Mouse (Mus musculus) CH12.LX (cell line): ENCODE results near the gene Gtdc1. TPM values are rescaled to one million over a fixed set of nuclear protein-coding genes. Genes with fewer than 3 reads are reported as not detected.

ENCODE experiments used
- DNase-seq: peaks from one replicate; pipeline ENCODE4 v3.0.0-alpha.2; 2013; ENCODE audit errors: extremely low read depth
- H3K27ac ChIP-seq: 2 replicates; pipeline ENCODE4 v1.5.1; 2012; ENCODE audit warnings: low read depth, mild to moderate bottlenecking, control low read depth, moderate library complexity; ENCODE audit not compliant: insufficient read depth
- H3K27me3 ChIP-seq: replicated peaks from 2 replicates; pipeline ENCODE3; 2012; ENCODE audit warnings: inconsistent platforms
- H3K36me3 ChIP-seq, 2 experiments: replicated peaks in 1 of 2; 2 replicates each; pipeline versions ENCODE3 to v1.6.1; 2012; ENCODE audit warnings: inconsistent platforms in 1 of 2, low read length in 1 of 2, mild to moderate bottlenecking in 1 of 2, mixed read lengths in 1 of 2, moderate library complexity in 1 of 2; ENCODE audit not compliant: control insufficient read depth in 1 of 2, insufficient read depth in 1 of 2
- H3K4me1 ChIP-seq, 2 experiments: 2 replicates each; pipeline ENCODE4 v1.6.1; 2012; ENCODE audit warnings: inconsistent platforms in 1 of 2, moderate library complexity in 1 of 2; ENCODE audit not compliant: insufficient read depth in 2 of 2, control insufficient read depth in 1 of 2
- H3K4me2 ChIP-seq: 2 replicates; pipeline ENCODE4 v1.6.1; 2012; ENCODE audit warnings: low read depth, mild to moderate bottlenecking, control low read depth; ENCODE audit not compliant: poor library complexity, insufficient read depth, severe bottlenecking
- H3K4me3 ChIP-seq, 3 experiments: fragments of 150-350 bp in 1 of 3; sonication (generic) in 1 of 3; replicated peaks in 1 of 3; 2 replicates each; pipeline versions ENCODE3 to v1.5.1; 2011 to 2012; ENCODE audit warnings: low read depth in 2 of 3, low read length in 2 of 3, mild to moderate bottlenecking in 2 of 3, moderate library complexity in 2 of 3, control low read depth in 1 of 3, improper control_type of control experiment in 1 of 3, inconsistent platforms in 1 of 3, mixed read lengths in 1 of 3; ENCODE audit not compliant: poor library complexity in 1 of 3
- H3K79me2 ChIP-seq: replicated peaks from 2 replicates; pipeline ENCODE4 v1.6.1; 2012; ENCODE audit warnings: mild to moderate bottlenecking, moderate library complexity; ENCODE audit not compliant: control insufficient read depth, poor library complexity, insufficient read depth, severe bottlenecking; ENCODE audit errors: extremely low read depth
- H3K9ac ChIP-seq: 2 replicates; pipeline ENCODE4 v1.6.1; 2012; ENCODE audit warnings: low read depth, mild to moderate bottlenecking, control low read depth, moderate library complexity; ENCODE audit not compliant: insufficient read depth
- H3K9me3 ChIP-seq: replicated peaks from 2 replicates; pipeline ENCODE3; 2012; ENCODE audit warnings: low read length, inconsistent platforms, mixed read lengths
- BHLHE40 ChIP-seq: IDR thresholded peaks from 2 replicates; pipeline ENCODE4 v1.6.1; 2011; ENCODE audit warnings: mild to moderate bottlenecking, low read depth, low read length, improper control_type of control experiment
- CHD2 ChIP-seq: IDR thresholded peaks from 2 replicates; pipeline ENCODE4 v1.6.1; 2011; ENCODE audit warnings: low read length, improper control_type of control experiment
- CTCF ChIP-seq, 2 experiments: IDR thresholded peaks in 1 of 2; conservative IDR thresholded peaks in 1 of 2; 2 replicates each; pipeline ENCODE4 v1.5.1; 2011 to 2012; ENCODE audit warnings: low read depth in 2 of 2, low read length in 2 of 2, improper control_type of control experiment in 1 of 2, inconsistent platforms in 1 of 2, mild to moderate bottlenecking in 1 of 2, moderate library complexity in 1 of 2
- E2F4 ChIP-seq: IDR thresholded peaks from 2 replicates; pipeline ENCODE4 v1.6.1; 2011; ENCODE audit warnings: low read depth, low read length, improper control_type of control experiment; ENCODE audit not compliant: insufficient replicate concordance
- ELF1 ChIP-seq: IDR thresholded peaks from 2 replicates; pipeline ENCODE4 v1.6.1; 2014; ENCODE audit warnings: low read depth, mild to moderate bottlenecking, inconsistent platforms, low read length, improper control_type of control experiment
- GABPA ChIP-seq: IDR thresholded peaks from 2 replicates; pipeline ENCODE4 v1.6.1; 2012; ENCODE audit warnings: low read depth, low read length, improper control_type of control experiment, inconsistent platforms; ENCODE audit not compliant: insufficient replicate concordance
- HCFC1 ChIP-seq: IDR thresholded peaks from 2 replicates; pipeline ENCODE4 v1.6.1; 2012; ENCODE audit warnings: low read depth, mild to moderate bottlenecking, inconsistent platforms, low read length, improper control_type of control experiment
- IRF4 ChIP-seq: IDR thresholded peaks from 2 replicates; pipeline ENCODE4 v1.6.1; 2014; ENCODE audit warnings: low read depth, mild to moderate bottlenecking, inconsistent platforms, low read length, improper control_type of control experiment
- JUN ChIP-seq: IDR thresholded peaks from 2 replicates; pipeline ENCODE4 v1.6.1; 2011; ENCODE audit warnings: low read depth, mild to moderate bottlenecking, low read length, improper control_type of control experiment, moderate library complexity; ENCODE audit not compliant: insufficient read depth
- JUND ChIP-seq: conservative IDR thresholded peaks from 2 replicates; pipeline ENCODE4 v1.6.1; 2011; ENCODE audit warnings: low read depth, low read length, improper control_type of control experiment
- MAFK ChIP-seq: IDR thresholded peaks from 2 replicates; pipeline ENCODE4 v1.6.1; 2011; ENCODE audit warnings: low read length, improper control_type of control experiment; ENCODE audit not compliant: insufficient replicate concordance
- MAZ ChIP-seq: IDR thresholded peaks from 2 replicates; pipeline ENCODE4 v1.6.1; 2012; ENCODE audit warnings: low read depth, mild to moderate bottlenecking, inconsistent platforms, low read length, improper control_type of control experiment, moderate library complexity
- MEF2A ChIP-seq: IDR thresholded peaks from 2 replicates; pipeline ENCODE4 v1.6.1; 2014; ENCODE audit warnings: low read depth, mild to moderate bottlenecking, inconsistent platforms, low read length, improper control_type of control experiment, borderline replicate concordance
- MYC ChIP-seq: IDR thresholded peaks from 2 replicates; pipeline ENCODE4 v1.6.1; 2011; ENCODE audit warnings: low read depth, mild to moderate bottlenecking, improper control_type of control experiment, low read length
- NRF1 ChIP-seq: IDR thresholded peaks from 2 replicates; pipeline ENCODE4 v1.6.1; 2014; ENCODE audit warnings: low read depth, mild to moderate bottlenecking, inconsistent platforms, low read length, improper control_type of control experiment, moderate library complexity
- PAX5 ChIP-seq: IDR thresholded peaks from 2 replicates; pipeline ENCODE4 v1.6.1; 2012; ENCODE audit warnings: low read length, inconsistent platforms, mixed read lengths
- POLR2AphosphoS2 ChIP-seq: IDR thresholded peaks from 2 replicates; pipeline ENCODE4 v1.6.1; 2011; ENCODE audit warnings: low read depth, low read length, improper control_type of control experiment
- RAD21 ChIP-seq: IDR thresholded peaks from 2 replicates; pipeline ENCODE4 v1.6.1; 2011; ENCODE audit warnings: low read depth, mild to moderate bottlenecking, low read length, improper control_type of control experiment, moderate library complexity
- RCOR1 ChIP-seq: conservative IDR thresholded peaks from 2 replicates; pipeline ENCODE4 v1.6.1; 2012; ENCODE audit warnings: low read depth, mild to moderate bottlenecking, inconsistent platforms, low read length, improper control_type of control experiment
- SIN3A ChIP-seq: IDR thresholded peaks from 2 replicates; pipeline ENCODE4 v1.6.1; 2012; ENCODE audit warnings: low read length, improper control_type of control experiment, inconsistent platforms
- SMC3 ChIP-seq: IDR thresholded peaks from 2 replicates; pipeline ENCODE4 v1.6.1; 2011; ENCODE audit warnings: low read depth, low read length, improper control_type of control experiment
- TBP ChIP-seq: conservative IDR thresholded peaks from 2 replicates; pipeline ENCODE4 v1.6.1; 2011; ENCODE audit warnings: low read depth, low read length, improper control_type of control experiment
- TCF12 ChIP-seq: IDR thresholded peaks from 2 replicates; pipeline ENCODE4 v1.6.1; 2014; ENCODE audit warnings: low read depth, mild to moderate bottlenecking, inconsistent platforms, low read length, improper control_type of control experiment
- UBTF ChIP-seq: IDR thresholded peaks from 2 replicates; pipeline ENCODE4 v1.6.1; 2012; ENCODE audit warnings: low read depth, mild to moderate bottlenecking, inconsistent platforms, low read length, improper control_type of control experiment, moderate library complexity
- USF2 ChIP-seq: conservative IDR thresholded peaks from 2 replicates; pipeline ENCODE4 v1.6.1; 2011; ENCODE audit warnings: low read depth, low read length, improper control_type of control experiment
- ZC3H11A ChIP-seq: IDR thresholded peaks from 2 replicates; pipeline ENCODE4 v1.6.1; 2012; ENCODE audit warnings: low read depth, mild to moderate bottlenecking, inconsistent platforms, low read length, improper control_type of control experiment
- ZKSCAN1 ChIP-seq: IDR thresholded peaks from 2 replicates; pipeline ENCODE4 v1.6.1; 2012; ENCODE audit warnings: low read depth, inconsistent platforms, low read length, improper control_type of control experiment, borderline replicate concordance
- ZMIZ1 ChIP-seq: IDR thresholded peaks from 2 replicates; pipeline ENCODE4 v1.6.1; 2012; ENCODE audit warnings: low read depth, mild to moderate bottlenecking, inconsistent platforms, low read length, improper control_type of control experiment
- ZNF384 ChIP-seq: IDR thresholded peaks from 2 replicates; pipeline ENCODE4 v1.6.1; 2012; ENCODE audit warnings: low read depth, low read length, improper control_type of control experiment, inconsistent platforms
- dilution Hi-C: fragments of 300-500 bp; cut with MboI; formaldehyde crosslinking; loops from 2 replicates; pipeline ENCODE4 v1.14.3; 2020; ENCODE audit warnings: low sequenced_read_pairs; ENCODE audit not compliant: extremely low pct_unique_long_range_greater_than_20kb, extremely low pct_ligation_motif_present
- in situ Hi-C: fragments of 300-500 bp; cut with MboI; formaldehyde crosslinking; loops from 3 replicates; pipeline ENCODE4 v1.14.3; 2019; ENCODE audit warnings: low sequenced_read_pairs, low pct_ligation_motif_present, low pct_unique_long_range_greater_than_20kb, mixed read lengths
- polyA plus RNA-seq: library from polyadenylated mRNA; unstranded; fragments of >175 nt; gene quantifications from 2 replicates; pipeline ENCODE4 v1.2.1, GENCODE M21; 2012; ENCODE audit warnings: low read depth; ENCODE audit not compliant: insufficient read length
- total RNA-seq, 2 experiments: library from RNA; depleted of rRNA; stranded (reverse); fragments of 300-350 nt in 1 of 2; fragments of >200 nt in 1 of 2; gene quantifications; 2 replicates each; pipeline ENCODE4 v1.2.3; 2012 to 2014

The Gtdc1 gene
- total and polyA plus RNA-seq, 3 experiments = 11.1 to 18.2 (median 15.8) TPM

GRCm38 (mm10) chr2:44659011-44659410 is 268.4 kb downstream of the Gtdc1 start:
- Histone ChIP-seq H3K79me2 (no peaks in the 10 kb centered on the region), H3K27me3 (no peaks in the 10 kb centered on the region), H3K36me3 (no peaks in the 10 kb centered on the region), H3K9ac (no peak overlapping the region), H3K9me3 (no peaks in the 10 kb centered on the region), H3K4me1 (peaks cover 0 to 11% of the 10 kb centered on the region in 2 experiments; a peak in 2 of 4 replicates), H3K27ac (no peak overlapping the region), H3K4me3 (no peak overlapping the region), H3K4me2 (no peak overlapping the region)
- dilution Hi-C loops = no loop called here
- TF ChIP-seq CTCF (conservative IDR thresholded peaks at IDR 0.05 in 1 of 2, IDR thresholded peaks at IDR 0.05 in 1 of 2; ENCODE audit: low read depth in 2 of 2, low read length in 2 of 2) (no peak), ZC3H11A (no peak), MEF2A (no peak), ELF1 (no peak), PAX5 (no peak), BHLHE40 (no peak), TBP (no peak), USF2 (no peak), POLR2AphosphoS2 (no peak), SMC3 (no peak), HCFC1 (no peak), E2F4 (no peak), MAFK (no peak), RAD21 (no peak), TCF12 (no peak), MAZ (no peak), MYC (no peak), GABPA (no peak)
- in situ Hi-C loops = loop anchor here (10.0 kb wide), 1 partner anchor 266 kb away; the partner anchor contains the start of gene Gtdc1
- DNase-seq = no peak

- no peaks in the 10 kb centered on the region for H3K9me3 ChIP-seq
- no peaks in the 10 kb centered on the region for H3K36me3 ChIP-seq
- in situ Hi-C loops (no loop called here), dilution Hi-C loops (no loop called here)
- H3K4me3 ChIP-seq = no peak overlapping the region
- DNase-seq = no peak
- no peak overlapping the region for H3K4me2 ChIP-seq
- no peaks in the 10 kb centered on the region for H3K27me3 ChIP-seq
- peaks cover 0 to 1% of the 10 kb centered on the region in 2 experiments; a peak in 1 of 4 replicates for H3K4me1 ChIP-seq
- no peak overlapping the region for H3K27ac ChIP-seq
- no peak overlapping the region for H3K9ac ChIP-seq
- no peaks in the 10 kb centered on the region for H3K79me2 ChIP-seq
- TF ChIP-seq ZKSCAN1 (no peak), JUND (no peak), CTCF (conservative IDR thresholded peaks at IDR 0.05 in 1 of 2, IDR thresholded peaks at IDR 0.05 in 1 of 2; ENCODE audit: low read depth in 2 of 2, low read length in 2 of 2) (no peak), IRF4 (no peak), UBTF (no peak), GABPA (no peak), ZC3H11A (no peak), ZNF384 (no peak), MAFK (no peak), SIN3A (no peak), USF2 (no peak), CHD2 (no peak), ZMIZ1 (no peak), JUN (no peak), NRF1 (no peak), RAD21 (no peak), RCOR1 (no peak)
These were observed 278.9 kb downstream of the Gtdc1 start for GRCm38 (mm10) chr2:44648537-44648936.
